Mouse (Mus musculus): ENCODE measurements around the gene Zfp286.

The Zfp286 gene

GRCm38 (mm10) chr11:62788935-62789616, at the start of gene Zfp286:
Gene Zfp286 (minus strand): TSS chr11:62789462.
- peak; percentile 70 to 73 for DNase-seq

DNA sequence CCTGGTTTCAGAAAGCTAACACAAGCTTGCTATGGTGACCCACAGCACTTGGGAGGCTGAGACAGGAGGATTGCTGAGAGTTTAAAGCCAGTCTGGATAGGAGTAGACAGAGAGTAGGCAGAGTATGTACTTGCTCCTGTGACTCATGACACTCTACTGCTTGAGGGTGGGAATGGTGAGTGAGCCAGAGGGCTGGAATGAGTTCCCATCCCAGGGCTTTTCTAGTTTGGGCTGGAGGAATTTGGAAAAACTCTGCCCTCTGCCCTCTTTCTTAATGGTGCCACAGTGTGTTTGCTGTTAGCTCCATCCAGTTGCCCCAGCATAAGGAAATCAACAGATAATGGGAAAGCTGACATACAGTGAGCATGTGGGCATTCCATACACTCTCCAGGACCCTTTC, 42.6 kb upstream of the Zfp286 start:
- no peak for DNase-seq

DNA sequence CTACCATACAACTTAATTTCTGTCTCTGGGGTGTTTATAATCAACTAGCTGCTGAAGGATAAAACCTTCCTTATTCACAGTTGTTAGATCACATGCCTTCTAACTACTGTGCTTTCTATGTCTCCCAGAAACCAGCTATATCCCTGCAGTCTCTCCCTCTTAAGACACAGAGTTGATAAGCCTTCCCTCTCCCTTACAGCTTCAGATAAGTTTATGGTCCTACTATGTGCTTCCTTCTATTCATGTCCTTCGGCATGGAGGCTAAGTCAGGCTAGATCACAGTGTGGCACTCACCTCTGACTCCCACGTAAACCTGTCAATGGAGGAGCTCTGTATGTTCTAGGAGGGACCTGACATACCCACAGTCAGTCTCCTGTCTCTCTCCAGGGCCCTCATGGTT, 41.1 kb upstream of the Zfp286 start:
- DNase-seq: no peak

DNA sequence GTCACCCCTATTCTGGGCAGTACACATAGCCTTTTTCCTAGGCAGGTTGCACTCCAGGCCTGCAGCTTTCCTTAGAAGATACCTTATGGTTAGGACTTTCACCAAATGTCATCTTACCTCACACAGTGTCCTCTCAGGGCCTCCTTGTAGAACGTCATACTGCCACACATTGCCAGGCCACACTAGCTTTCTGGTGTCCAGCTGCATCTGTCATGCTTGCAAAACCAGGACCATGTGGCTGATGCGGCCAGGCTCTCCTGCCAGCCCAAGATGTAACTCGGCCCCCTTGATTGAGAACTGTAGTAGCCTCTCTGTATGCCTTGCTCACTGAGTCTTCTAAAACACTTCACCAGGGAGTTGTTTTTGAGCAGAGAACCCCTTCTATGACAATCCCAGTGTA, 38.6 kb upstream of the Zfp286 start:
- no peak for DNase-seq

DNA sequence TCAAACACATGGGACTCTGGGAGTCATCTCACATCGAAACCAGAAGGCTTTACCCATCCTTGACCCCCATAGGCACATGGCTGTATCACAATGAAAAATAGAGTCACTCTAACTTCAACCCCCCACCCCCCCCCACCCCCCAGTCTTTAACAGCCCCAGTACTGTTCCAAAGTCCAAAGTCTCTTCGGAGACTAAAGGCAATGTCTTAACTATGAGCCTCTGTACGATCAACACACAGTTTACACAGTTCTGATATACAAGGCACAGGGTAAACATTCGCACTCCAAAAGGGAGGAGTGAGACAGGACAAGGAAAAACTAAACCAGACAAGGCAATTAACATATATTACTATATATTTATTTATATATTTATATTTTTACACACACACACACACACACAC, 37.9 kb upstream of the Zfp286 start:
- DNase-seq: no peak

DNA sequence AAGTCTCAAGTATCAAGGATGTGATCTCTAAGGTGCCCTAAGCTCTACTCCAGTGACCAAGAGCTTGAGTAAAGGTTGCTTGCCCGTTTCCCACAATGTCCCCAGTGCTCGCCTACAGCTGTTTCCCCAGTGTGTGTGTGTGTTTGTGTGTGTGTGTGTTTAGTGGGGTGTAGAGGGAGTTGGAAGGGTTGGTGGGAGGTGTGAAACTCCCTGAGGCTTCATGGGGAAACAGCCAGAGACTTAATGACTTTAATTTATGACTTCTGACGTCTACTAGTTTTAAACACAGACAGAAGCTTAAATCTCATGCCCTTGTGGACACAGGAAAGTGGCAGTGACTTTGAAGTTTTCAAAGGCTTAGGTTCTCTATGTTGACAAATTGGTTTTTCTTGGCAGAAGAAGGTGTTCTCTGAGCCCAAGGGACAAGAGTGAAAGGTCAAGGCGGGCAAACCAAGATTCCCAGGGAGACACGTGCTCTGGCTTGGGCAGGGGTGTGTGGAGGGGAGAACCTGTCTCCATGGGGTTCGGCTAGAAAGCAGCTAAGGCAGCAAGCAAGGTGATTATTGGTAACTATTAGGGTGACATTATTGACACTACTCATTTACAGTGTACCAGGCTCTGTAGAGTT, 37.0 kb upstream of the Zfp286 start:
- no peak for DNase-seq

DNA sequence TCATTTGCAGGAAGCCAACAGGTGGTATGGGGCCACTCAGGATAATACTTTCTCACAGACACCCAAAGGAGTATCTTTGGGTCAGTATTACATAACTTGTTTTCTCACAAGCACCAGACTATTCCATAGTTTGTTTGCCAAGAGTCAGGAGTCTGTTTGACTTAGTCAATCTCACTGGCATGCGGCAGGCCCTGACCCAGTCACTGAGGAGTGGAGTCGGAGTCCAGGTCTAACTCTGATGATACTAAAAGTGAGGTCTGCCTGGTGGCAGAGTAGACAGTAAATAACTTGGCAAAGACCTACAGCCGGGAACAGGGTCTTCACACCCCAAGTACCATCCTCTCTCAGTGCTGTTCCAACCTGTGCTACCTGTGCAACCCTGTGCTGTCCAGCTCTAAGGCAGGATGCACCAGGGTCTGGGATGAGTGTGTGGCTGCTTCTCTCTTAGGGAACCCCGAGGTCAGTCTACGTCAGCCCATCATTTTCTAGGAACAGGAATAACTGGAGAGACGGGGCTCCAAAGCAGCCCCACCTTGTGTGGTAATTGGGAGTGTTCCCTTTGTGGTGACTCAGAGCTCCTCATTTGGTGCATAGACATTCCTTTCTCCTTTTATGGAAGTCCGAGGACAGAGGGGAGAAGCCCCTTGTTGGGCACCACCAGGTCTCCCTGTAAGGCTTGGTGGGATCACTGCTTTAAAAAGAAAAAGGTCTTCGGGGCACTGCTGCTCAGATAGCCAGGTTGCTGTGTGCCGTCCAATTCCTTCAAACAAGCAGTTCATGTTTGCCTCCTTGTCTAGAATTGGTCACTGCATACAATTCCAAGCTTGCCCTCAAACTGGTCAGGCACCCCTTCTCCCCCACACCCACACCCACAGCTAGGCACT, 36.2 kb upstream of the Zfp286 start:
- DNase-seq: no peak

GRCm38 (mm10) chr11:62824211-62824610, 34.9 kb upstream of the Zfp286 start:
- no peak for DNase-seq

DNA sequence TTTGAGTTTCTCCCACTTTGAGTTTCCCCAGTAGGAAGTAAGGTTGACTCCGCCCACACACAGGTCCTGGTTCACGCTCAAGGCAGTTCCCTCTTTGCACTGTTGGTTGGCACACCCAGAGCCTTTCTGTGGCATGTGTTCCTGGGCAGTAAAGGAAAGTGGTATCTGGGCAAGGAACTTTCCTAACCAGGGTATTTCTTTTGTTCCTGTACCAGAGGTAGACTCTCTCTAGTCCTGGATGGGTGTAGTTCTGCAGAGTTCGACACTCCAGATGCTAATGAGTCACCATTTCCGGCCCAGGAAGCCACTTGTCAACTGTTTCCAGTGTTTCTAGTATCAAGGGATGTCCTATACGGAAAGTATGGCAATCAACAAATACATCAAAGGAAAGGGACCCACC, 32.6 kb upstream of the Zfp286 start:
- DNase-seq: peak; percentile 8 to 9

DNA sequence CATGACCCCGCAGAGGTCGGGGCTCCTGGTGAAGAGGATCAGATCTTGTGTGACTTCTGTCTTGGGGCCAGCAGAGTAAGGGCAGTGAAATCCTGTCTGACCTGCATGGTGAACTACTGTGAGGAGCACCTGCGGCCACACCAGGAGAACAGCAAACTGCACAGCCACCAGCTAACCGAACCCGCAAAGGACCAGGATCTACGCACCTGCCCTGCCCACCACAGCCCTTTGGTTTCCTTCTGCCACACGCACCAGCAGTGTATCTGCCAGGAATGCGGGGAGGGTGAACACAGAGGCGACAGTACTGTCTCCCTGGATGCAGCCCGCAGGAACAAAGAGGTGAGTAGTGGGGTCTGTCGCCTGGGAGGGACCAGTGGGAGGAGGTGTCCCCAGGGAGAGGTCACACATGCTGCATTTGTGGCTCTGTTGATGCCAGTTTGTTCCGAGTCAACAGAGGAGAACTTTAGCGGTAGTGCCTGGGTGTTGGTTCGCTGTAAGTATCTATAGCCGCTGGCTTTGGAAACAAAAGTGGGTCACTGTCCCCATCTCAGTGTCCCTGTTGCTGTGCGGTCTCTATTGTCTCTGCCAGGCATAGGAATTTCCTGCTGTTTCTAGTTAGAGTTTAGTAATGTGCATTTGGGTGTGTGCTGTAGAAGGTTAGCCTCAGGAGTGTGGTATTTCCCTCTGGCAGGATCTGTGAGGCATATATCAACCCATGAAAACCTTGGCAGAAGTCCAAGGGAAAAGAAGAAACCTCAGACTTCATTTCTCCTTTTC, 31.6 kb upstream of the Zfp286 start:
- peak; percentile 48 to 54 for DNase-seq

- peak in 1 of 2 experiments; percentile 23 for DNase-seq
These were observed 30.8 kb upstream of the Zfp286 start, which contains the start of gene Trim16 for GRCm38 (mm10) chr11:62820059-62820541. Gene Trim16 (plus strand): TSS chr11:62820231.

DNA sequence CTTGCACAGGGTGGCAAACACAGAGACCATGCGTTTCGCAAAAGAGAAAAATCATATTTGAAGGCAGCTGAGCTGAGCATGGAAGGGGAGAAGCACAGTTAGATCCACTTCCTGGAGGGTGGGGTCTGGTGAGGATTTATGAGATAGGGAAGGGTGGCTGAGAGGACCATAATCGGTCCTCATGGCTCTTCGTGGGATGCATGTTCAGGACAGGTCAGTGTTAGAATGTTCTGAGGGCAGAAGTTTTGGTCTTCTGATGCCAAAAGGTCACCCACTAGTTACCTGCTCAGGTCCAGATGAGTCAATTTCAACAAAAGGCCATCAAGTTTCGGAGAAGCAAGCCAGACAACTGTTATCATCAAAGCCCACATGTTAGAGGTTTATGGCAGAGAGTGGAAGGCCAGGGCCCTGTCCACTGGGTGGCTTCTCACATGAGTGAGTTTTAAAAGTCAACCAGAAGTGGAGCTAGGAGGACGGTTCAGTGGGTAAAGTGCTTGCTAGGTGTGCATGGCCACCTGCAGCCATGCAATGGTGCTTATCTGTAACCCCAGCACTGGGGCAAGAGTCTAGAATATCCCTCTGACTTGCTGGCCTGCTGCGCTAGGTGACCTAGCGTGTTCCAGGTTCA, 29.9 kb upstream of the Zfp286 start:
- no peak for DNase-seq

DNA sequence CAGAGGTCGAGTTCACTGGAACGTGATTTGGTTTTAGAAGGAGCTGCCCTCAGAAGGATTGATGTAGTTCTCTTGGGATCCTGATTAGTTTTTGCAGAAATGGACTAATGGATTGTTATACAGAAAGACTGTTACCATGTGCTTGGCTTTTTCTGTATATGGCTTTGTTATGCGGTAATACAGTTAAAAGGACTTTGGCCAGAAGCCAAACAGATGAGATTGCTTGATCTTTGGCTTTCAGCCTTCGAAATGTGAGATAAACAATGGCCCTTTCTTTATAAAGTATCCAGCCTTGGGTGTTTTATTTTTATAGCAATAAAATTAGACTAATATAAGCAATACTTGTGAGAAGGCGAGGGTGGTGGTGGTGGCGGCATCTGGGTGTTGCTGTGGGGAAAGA, 27.3 kb upstream of the Zfp286 start:
- no peak for DNase-seq

DNA sequence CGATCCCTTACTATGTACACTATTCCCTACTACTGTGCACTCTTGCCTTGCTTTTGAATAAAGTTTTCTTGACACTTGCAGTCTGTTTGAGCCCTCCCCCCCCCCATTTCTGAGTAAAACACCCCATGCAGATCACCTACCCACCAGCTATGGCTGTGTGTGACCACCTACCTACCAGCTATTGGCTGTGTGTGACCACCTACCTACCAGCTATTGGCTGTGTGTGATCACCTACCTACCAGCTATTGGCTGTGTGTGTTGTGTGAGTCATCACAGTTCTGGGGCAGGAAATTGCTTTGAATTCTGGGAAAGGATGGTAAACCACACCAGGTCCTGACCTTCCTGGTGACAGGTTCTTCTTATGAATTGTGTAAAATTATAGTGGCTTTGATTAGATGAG, 26.2 kb upstream of the Zfp286 start:
- no peak for DNase-seq

- no peak for DNase-seq
These were observed 25.4 kb upstream of the Zfp286 start for GRCm38 (mm10) chr11:62814625-62815024.

DNA sequence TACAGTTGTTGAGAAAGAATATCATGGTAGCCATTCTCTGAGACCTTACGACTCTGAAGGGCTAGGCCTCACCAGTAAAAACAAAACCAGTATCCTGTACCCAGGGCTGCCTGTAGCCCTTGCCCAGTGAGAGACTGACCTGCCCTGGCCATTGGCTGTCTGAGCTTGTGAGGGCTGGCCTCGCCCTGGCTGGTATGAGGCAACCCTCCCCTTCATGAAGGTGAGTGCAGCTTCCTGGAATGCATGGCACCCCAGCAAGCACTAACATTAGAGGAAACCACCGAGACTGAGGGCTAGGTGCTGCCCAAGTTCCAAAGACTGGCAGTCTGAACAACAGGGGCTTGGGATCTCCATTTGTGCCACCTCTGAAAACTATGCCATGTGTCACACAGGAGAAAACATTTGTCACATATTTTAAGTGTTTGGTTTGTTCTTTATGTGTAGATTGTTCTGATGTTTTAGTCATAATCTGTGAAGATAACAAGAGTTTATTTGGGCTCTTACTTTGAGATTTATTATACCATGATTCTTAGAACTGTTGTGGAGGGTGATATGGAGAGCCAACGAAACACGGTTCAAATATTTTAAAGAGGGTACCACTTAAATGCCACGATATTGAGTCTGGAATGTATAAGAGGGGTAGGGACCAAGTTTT, 24.8 kb upstream of the Zfp286 start:
- no peak for DNase-seq

DNA sequence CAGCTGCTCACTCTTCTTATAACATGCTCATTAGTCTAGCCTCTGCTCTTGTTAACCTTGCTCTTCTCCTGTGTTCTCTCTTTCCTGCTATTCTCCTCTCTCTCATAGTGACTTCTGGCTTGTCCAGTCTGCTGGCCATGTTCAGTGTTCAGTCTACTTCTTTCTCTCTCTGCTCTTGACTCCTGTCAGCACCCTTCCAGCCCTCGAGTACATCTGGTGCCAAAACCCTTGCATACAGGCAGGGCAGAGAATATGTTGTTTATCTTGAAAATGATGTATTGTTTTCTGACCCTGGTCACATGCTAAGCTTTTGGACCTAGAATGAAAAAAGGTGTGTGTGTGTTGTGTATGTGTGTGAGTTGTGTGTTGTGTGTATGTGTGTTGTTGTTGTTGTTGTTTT, 24.2 kb upstream of the Zfp286 start:
- DNase-seq: no peak

- no peak for DNase-seq
These were observed 23.0 kb upstream of the Zfp286 start for GRCm38 (mm10) chr11:62812268-62812667.

- peak; percentile 17 to 21 for DNase-seq
These were observed 19.9 kb upstream of the Zfp286 start for GRCm38 (mm10) chr11:62809201-62809600.

GRCm38 (mm10) chr11:62807965-62808364, 18.7 kb upstream of the Zfp286 start:
- DNase-seq: no peak

GRCm38 (mm10) chr11:62804119-62804518, 14.9 kb upstream of the Zfp286 start:
- no peak for DNase-seq

- DNase-seq: no peak
These were observed 315 bp upstream of the Zfp286 start for GRCm38 (mm10) chr11:62789617-62789936.
